Mouse (Mus musculus) spleen, adult 18-20 months (tissue): ENCODE measurements around the gene Slc52a3.
A peak's percentile ranks its signal among the peaks of the same experiment; 100 is the strongest.
"Not testable (repeated sequence)": the region's sequence is repeated elsewhere in the genome, so short reads cannot be mapped to it uniquely, and the experiment has no call there.

Source experiments
- DNase-seq, 2 experiments: peaks; one replicate each; pipeline ENCODE4 v3.0.0; 2022; ENCODE audit warnings: mixed read lengths in 2 of 2

Slc52a3 gene

DNA sequence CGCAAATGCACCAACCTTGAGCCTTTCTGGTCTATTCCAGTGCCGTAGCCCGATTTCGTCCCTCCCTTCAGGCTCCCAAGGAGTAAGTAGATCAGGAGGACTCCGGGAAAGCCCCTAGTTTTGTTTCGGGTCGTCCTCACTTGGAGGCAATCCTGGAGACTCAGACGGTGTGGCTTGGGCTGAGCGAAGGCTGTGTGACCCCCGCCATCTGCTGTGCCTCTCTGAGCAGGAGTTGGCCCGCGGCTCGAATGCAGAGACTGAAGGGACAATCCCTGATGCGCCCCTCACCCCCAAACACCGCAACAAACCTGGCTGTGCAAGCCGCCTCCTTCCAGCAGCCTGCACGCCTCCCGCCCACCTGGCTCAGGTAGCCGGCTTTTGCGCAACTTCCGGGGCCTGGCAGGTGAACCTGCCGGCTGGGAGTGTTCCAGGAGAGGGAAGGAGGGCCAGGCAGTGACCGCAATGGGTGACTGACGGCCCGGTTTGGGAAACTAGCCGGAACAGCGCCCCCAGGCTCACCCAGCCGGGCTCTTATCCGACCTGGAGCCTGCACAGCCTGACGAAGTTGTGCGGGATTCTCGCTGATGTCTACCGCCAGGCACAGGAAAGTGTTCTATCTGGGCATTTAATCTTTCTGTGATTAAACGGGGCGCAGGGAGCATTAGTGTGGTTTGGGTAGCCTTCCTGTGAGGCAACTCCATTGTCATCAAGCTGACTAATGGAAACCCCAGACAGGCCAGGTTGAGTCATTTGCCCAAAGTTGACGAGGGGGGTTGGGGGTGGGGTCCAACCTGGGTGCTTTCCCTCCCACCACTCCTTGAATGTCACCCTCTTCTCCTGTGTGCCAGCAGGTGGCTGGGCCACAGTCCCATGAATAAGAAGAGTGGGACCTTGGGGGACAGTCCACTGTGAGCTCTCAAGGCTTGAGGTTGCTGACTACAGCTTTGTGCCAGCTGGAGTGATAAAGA, 22.4 kb upstream of the Slc52a3 start:
- DNase-seq: peak in 1 of 2 experiments; percentile 24

- DNase-seq: no peak
Measured at GRCm38 (mm10) chr2:151975295-151975694, 21.0 kb upstream of the Slc52a3 start.

- DNase-seq: no peak
Measured at GRCm38 (mm10) chr2:151976067-151976466, 20.2 kb upstream of the Slc52a3 start.

- no peak for DNase-seq
Measured at GRCm38 (mm10) chr2:151977689-151978440, 18.4 kb upstream of the Slc52a3 start.

GRCm38 (mm10) chr2:151978494-151978893, 17.8 kb upstream of the Slc52a3 start:
- DNase-seq: no peak

GRCm38 (mm10) chr2:151979470-151980354, 16.6 kb upstream of the Slc52a3 start, which contains the start of gene Fam110a:
Fam110a (minus strand) TSS chr2:151980219.
- peak; percentile 72 to 81 for DNase-seq

DNA sequence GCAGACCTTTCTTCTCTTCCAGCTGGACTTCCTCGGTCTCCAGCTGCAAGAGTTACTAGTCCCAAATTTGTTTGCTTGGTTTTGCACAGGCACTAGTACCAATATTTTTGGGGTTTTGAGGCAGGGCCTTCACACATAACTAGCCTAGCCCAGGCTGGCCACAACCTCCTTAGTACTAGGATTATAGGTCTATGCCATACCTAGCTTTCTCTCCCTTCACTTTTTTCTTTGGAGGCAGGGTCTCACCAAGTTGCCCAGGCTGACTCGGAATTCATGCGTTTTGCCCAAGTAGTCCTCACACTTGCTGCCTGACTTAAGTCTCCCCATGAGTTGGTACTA, 16.0 kb upstream of the Slc52a3 start:
- DNase-seq: no peak

- no peak for DNase-seq
Measured at GRCm38 (mm10) chr2:151981268-151981667, 15.0 kb upstream of the Slc52a3 start.

GRCm38 (mm10) chr2:151982476-151982875, 13.8 kb upstream of the Slc52a3 start:
- no peak for DNase-seq

DNA sequence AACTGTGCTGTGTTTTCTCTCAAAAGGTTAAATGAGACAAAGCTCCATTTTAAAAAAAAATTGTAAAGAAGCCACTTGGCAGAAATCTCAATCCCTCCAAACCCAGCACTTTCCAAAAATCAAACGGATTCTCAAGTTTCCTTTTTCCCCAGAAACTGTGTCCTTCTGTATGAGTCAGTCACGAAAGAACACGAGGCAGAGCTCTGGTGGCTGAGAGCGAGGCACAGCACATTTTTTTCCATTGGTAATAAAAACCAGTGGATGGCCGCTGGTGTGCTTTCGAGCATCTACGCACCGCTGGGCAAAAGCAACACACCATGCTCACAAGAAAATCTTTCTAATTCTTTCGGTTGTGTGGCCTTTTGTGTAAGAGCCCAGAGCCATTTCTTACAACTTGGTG, 12.3 kb upstream of the Slc52a3 start:
- no peak for DNase-seq

GRCm38 (mm10) chr2:151985426-151986172, 10.7 kb upstream of the Slc52a3 start:
- DNase-seq: no peak

DNA sequence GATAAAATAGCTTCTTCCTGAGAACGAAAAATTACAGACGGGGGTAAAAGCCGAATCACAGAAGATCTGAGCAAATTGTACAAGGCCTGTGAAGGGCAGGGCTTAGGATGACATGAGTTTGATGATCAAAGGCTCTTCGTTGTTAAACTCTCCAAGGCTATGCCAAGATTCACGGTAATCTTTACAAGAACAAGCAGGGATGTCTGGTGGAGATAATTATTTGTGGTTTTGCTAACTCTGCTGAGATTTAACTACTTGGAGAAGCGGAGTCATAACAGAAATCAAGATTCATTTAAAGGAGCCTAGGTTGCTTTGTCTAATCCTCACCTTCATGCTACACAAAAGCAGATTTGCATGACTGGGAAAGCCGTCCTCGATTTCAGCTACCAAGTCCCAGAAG, 9.4 kb upstream of the Slc52a3 start:
- no peak for DNase-seq

DNA sequence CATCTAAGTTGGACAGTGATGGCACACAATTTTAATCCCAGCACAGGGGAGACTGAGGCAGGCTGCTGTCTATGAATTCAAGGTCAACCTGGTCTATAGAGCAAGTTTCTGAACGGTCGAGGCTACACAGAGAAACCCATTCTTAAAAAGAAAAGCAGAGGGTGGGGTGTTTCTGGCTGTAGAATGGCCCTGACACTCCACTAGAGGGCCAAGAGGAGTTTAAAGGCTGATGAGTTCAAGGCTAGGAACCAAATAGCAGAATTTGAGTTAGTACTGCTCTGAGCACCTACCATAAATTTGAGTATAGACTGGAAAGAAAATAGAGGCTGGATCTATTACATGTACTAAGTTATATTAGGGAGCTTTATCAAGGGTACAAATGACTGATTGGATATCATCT, 7.3 kb upstream of the Slc52a3 start:
- DNase-seq: no peak

DNA sequence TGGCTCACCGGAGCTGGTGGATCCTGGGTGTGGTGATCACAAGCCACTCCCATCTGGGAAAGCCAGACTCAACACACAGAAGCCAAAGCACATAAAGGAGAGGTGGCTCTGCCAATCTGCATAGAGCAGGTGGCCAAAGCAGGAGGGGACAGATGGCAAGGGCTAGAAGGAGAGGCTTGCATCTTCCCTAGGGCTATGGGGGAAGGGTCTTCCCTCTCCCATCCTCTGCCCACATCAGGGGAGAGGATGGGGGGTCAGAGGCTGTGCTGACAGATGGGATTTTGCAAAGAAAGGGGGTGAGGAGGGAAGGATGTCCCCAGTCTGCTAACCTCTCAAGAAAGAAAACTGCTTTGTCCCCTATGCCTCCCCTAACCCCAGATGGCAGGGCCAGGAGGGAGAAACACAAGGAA, 5.3 kb upstream of the Slc52a3 start:
- DNase-seq: no peak

GRCm38 (mm10) chr2:151991446-151991845, 4.9 kb upstream of the Slc52a3 start:
- no peak for DNase-seq

GRCm38 (mm10) chr2:151994350-151995122, 1.8 kb upstream of the Slc52a3 start:
- peak; percentile 41 to 73 for DNase-seq

GRCm38 (mm10) chr2:151997190-151997575, 872 bp downstream of the Slc52a3 start:
- not testable (repeated sequence) for DNase-seq

- DNase-seq: no peak
Measured at GRCm38 (mm10) chr2:151997776-151998504, 1.6 kb downstream of the Slc52a3 start.

- DNase-seq: no peak
Measured at GRCm38 (mm10) chr2:151998505-151998899, 2.2 kb downstream of the Slc52a3 start.

DNA sequence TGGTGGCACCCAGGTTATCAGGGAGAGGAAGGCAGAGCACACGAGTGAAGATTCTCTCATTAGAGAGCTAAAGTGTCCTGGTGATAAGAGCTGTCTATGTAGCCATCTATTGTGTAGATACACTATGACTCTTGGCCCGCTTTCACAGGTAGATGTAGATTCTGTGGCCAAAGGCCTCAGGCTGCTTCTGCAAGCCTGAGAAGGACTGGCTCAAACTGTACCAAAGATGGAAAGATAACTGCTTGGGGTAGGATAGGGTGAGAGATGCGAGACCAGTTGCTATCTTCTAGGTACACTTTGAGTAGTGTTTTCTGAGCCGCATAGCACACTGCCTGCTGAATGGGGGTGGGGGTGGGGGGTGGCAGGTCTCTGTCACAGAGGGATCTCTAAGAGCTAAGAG, 2.6 kb downstream of the Slc52a3 start:
- no peak for DNase-seq
